Mouse (Mus musculus): ENCODE results near the gene Svip. TPM values are rescaled to one million over a fixed set of nuclear protein-coding genes. Genes with fewer than 3 reads are reported as not detected.

Svip gene
- total RNA-seq, 1 experiment = 3.3 TPM

GRCm38 (mm10) chr7:51979271-51979670 lies 26.5 kb downstream of the Svip start:
- no peak overlapping the region for H3K27ac ChIP-seq (ENCODE audit: insufficient read depth, low read depth, low read length, poor library complexity, severe bottlenecking)
- DNase-seq (ENCODE audit: low read depth, low spot score) = no peak
- in situ Hi-C loops (cut with MboI; ENCODE audit: low sequenced_read_pairs in 2 of 2, unreplicated experiment in 2 of 2) = loop anchor here in 1 of 2 experiments (25.0 kb wide), 1 partner anchor 342 kb away; no protein-coding TSS in a partner anchor
- TF ChIP-seq MAFK (IDR thresholded peaks at IDR 0.05; ENCODE audit: insufficient read depth, low read depth, low read length) = no peak
- no peak for TF ChIP-seq HCFC1 (IDR thresholded peaks at IDR 0.05; ENCODE audit: borderline replicate concordance, insufficient read depth, low read length)
- no peak for TF ChIP-seq ZC3H11A (IDR thresholded peaks at IDR 0.05; ENCODE audit: borderline replicate concordance, low read depth, low read length)
- TF ChIP-seq ZNF384 (IDR thresholded peaks at IDR 0.05; ENCODE audit: low read depth, low read length) = no peak
- TF ChIP-seq CHD2 (IDR thresholded peaks at IDR 0.05; ENCODE audit: low read depth, low read length) = no peak
- no peaks in the 10 kb centered on the region for H3K36me3 ChIP-seq (ENCODE audit: control insufficient read depth, insufficient read depth, low read length, poor library complexity, severe bottlenecking)
- H3K9me3 ChIP-seq (ENCODE audit: control insufficient read depth, insufficient read depth, low read depth, low read length) = no peaks in the 10 kb centered on the region
- no peak overlapping the region for H3K9ac ChIP-seq (ENCODE audit: insufficient read depth, low read depth, low read length, poor library complexity, severe bottlenecking)
- no peaks in the 10 kb centered on the region for H3K4me1 ChIP-seq (ENCODE audit: control insufficient read depth in 2 of 2, insufficient read depth in 2 of 2, low read length in 2 of 2, poor library complexity in 1 of 2)
- H3K4me3 ChIP-seq (ENCODE audit: insufficient read depth in 1 of 2, low read depth in 1 of 2, low read length in 2 of 2, poor library complexity in 1 of 2, severe bottlenecking in 1 of 2) = no peak overlapping the region

GRCm38 (mm10) chr7:51975181-51975580 lies 30.6 kb downstream of the Svip start:
- Histone ChIP-seq H3K9ac (ENCODE audit: insufficient read depth, low read depth, low read length, poor library complexity, severe bottlenecking) (no peak overlapping the region), H3K4me1 (ENCODE audit: control insufficient read depth in 2 of 2, insufficient read depth in 2 of 2, low read length in 2 of 2, poor library complexity in 1 of 2) (no peaks in the 10 kb centered on the region), H3K27ac (ENCODE audit: insufficient read depth, low read depth, low read length, poor library complexity, severe bottlenecking) (no peak overlapping the region), H3K36me3 (ENCODE audit: control insufficient read depth, insufficient read depth, low read length, poor library complexity, severe bottlenecking) (no peaks in the 10 kb centered on the region), H3K4me3 (ENCODE audit: insufficient read depth in 1 of 2, low read depth in 1 of 2, low read length in 2 of 2, poor library complexity in 1 of 2, severe bottlenecking in 1 of 2) (no peak overlapping the region), H3K9me3 (ENCODE audit: control insufficient read depth, insufficient read depth, low read depth, low read length) (no peaks in the 10 kb centered on the region)
- in situ Hi-C loops (cut with MboI; ENCODE audit: low sequenced_read_pairs in 2 of 2, unreplicated experiment in 2 of 2) = loop anchor here in 1 of 2 experiments (25.0 kb wide), 1 partner anchor 338 kb away; no protein-coding TSS in a partner anchor
- TF ChIP-seq HCFC1 (IDR thresholded peaks at IDR 0.05; ENCODE audit: borderline replicate concordance, insufficient read depth, low read length) (no peak), CHD2 (IDR thresholded peaks at IDR 0.05; ENCODE audit: low read depth, low read length) (no peak), ZNF384 (IDR thresholded peaks at IDR 0.05; ENCODE audit: low read depth, low read length) (no peak)
- DNase-seq (ENCODE audit: low read depth, low spot score) = no peak

- no peak overlapping the region for H3K27ac ChIP-seq (ENCODE audit: insufficient read depth, low read depth, low read length, poor library complexity, severe bottlenecking)
- no peaks in the 10 kb centered on the region for H3K4me1 ChIP-seq (ENCODE audit: control insufficient read depth in 2 of 2, insufficient read depth in 2 of 2, low read length in 2 of 2, poor library complexity in 1 of 2)
- no peaks in the 10 kb centered on the region for H3K9me3 ChIP-seq (ENCODE audit: control insufficient read depth, insufficient read depth, low read depth, low read length)
- no peak for DNase-seq (ENCODE audit: low read depth, low spot score)
- H3K4me3 ChIP-seq (ENCODE audit: insufficient read depth in 1 of 2, low read depth in 1 of 2, low read length in 2 of 2, poor library complexity in 1 of 2, severe bottlenecking in 1 of 2) = no peak overlapping the region
- no peak for TF ChIP-seq MAFK (IDR thresholded peaks at IDR 0.05; ENCODE audit: insufficient read depth, low read depth, low read length)
- no peak for TF ChIP-seq ZNF384 (IDR thresholded peaks at IDR 0.05; ENCODE audit: low read depth, low read length)
- TF ChIP-seq HCFC1 (IDR thresholded peaks at IDR 0.05; ENCODE audit: borderline replicate concordance, insufficient read depth, low read length) = no peak
- TF ChIP-seq ZC3H11A (IDR thresholded peaks at IDR 0.05; ENCODE audit: borderline replicate concordance, low read depth, low read length) = no peak
- TF ChIP-seq CHD2 (IDR thresholded peaks at IDR 0.05; ENCODE audit: low read depth, low read length) = no peak
- H3K9ac ChIP-seq (ENCODE audit: insufficient read depth, low read depth, low read length, poor library complexity, severe bottlenecking) = no peak overlapping the region
- H3K36me3 ChIP-seq (ENCODE audit: control insufficient read depth, insufficient read depth, low read length, poor library complexity, severe bottlenecking) = no peaks in the 10 kb centered on the region
- in situ Hi-C loops (cut with MboI; ENCODE audit: low sequenced_read_pairs in 2 of 2, unreplicated experiment in 2 of 2) = loop anchor here in 1 of 2 experiments (25.0 kb wide), 1 partner anchor 336 kb away; no protein-coding TSS in a partner anchor
Measured at GRCm38 (mm10) chr7:51973526-51973925, 32.3 kb downstream of the Svip start.

GRCm38 (mm10) chr7:51973091-51973490 lies 32.7 kb downstream of the Svip start:
- no peaks in the 10 kb centered on the region for H3K4me1 ChIP-seq (ENCODE audit: control insufficient read depth in 2 of 2, insufficient read depth in 2 of 2, low read length in 2 of 2, poor library complexity in 1 of 2)

More at GRCm38 (mm10) chr7:51973091-51973490, 32.7 kb downstream of the Svip start:
- TF ChIP-seq CHD2 (IDR thresholded peaks at IDR 0.05; ENCODE audit: low read depth, low read length) (no peak), ZC3H11A (IDR thresholded peaks at IDR 0.05; ENCODE audit: borderline replicate concordance, low read depth, low read length) (no peak), ZNF384 (IDR thresholded peaks at IDR 0.05; ENCODE audit: low read depth, low read length) (no peak), HCFC1 (IDR thresholded peaks at IDR 0.05; ENCODE audit: borderline replicate concordance, insufficient read depth, low read length) (no peak), MAFK (IDR thresholded peaks at IDR 0.05; ENCODE audit: insufficient read depth, low read depth, low read length) (no peak)
- Histone ChIP-seq H3K9ac (ENCODE audit: insufficient read depth, low read depth, low read length, poor library complexity, severe bottlenecking) (no peak overlapping the region), H3K4me3 (ENCODE audit: insufficient read depth in 1 of 2, low read depth in 1 of 2, low read length in 2 of 2, poor library complexity in 1 of 2, severe bottlenecking in 1 of 2) (no peak overlapping the region), H3K36me3 (ENCODE audit: control insufficient read depth, insufficient read depth, low read length, poor library complexity, severe bottlenecking) (no peaks in the 10 kb centered on the region), H3K27ac (ENCODE audit: insufficient read depth, low read depth, low read length, poor library complexity, severe bottlenecking) (no peak overlapping the region), H3K9me3 (ENCODE audit: control insufficient read depth, insufficient read depth, low read depth, low read length) (no peaks in the 10 kb centered on the region)
- DNase-seq (ENCODE audit: low read depth, low spot score) = no peak
- in situ Hi-C loops (cut with MboI; ENCODE audit: low sequenced_read_pairs in 2 of 2, unreplicated experiment in 2 of 2) = loop anchor here in 1 of 2 experiments (25.0 kb wide), 1 partner anchor 336 kb away; no protein-coding TSS in a partner anchor

Data from ES-E14 (cell line).